Mouse (Mus musculus) bone marrow, adult 2 months (tissue): ENCODE data around the gene Wscd2. TPM values are rescaled to one million over a fixed set of nuclear protein-coding genes. Genes with fewer than 3 reads are reported as not detected.

Source experiments
- H3K27ac ChIP-seq: fragments of 200-500 bp; 2 replicates; pipeline ENCODE4 v1.5.1; 2012; ENCODE audit warnings: low read depth, mild to moderate bottlenecking, control low read depth, inconsistent platforms, low read length; ENCODE audit not compliant: control insufficient read depth, poor library complexity, insufficient read depth
- H3K4me1 ChIP-seq: fragments of 200-500 bp; 2 replicates; pipeline ENCODE4 v1.6.1; 2011; ENCODE audit warnings: low read length; ENCODE audit not compliant: control insufficient read depth, insufficient read depth
- H3K4me3 ChIP-seq: fragments of 200-500 bp; replicated peaks from 2 replicates; pipeline ENCODE3; 2011; ENCODE audit warnings: mild to moderate bottlenecking, low read depth, low read length, control low read depth; ENCODE audit not compliant: control insufficient read depth
- CTCF ChIP-seq: fragments of 200-500 bp; IDR thresholded peaks from 2 replicates; pipeline ENCODE4 v1.5.1; 2011; ENCODE audit warnings: low read length, control low read depth; ENCODE audit not compliant: control insufficient read depth, insufficient read depth
- POLR2A ChIP-seq: fragments of 200-500 bp; IDR thresholded peaks from 2 replicates; pipeline ENCODE4 v1.6.1; 2011; ENCODE audit warnings: low read depth, mild to moderate bottlenecking, control low read depth, low read length, borderline replicate concordance; ENCODE audit not compliant: control insufficient read depth
- WGBS: fragments of 180-500 bp; shearing (Covaris S2); methylation state at CpG from one replicate; pipeline ENCODE4 v1.1.7; 2018; 5-methylcytosine and 5-hydroxymethylcytosine counted together
- polyA plus RNA-seq: library from polyadenylated mRNA; stranded (reverse); fragments of >200 nt; gene quantifications from 2 replicates; pipeline ENCODE4 v1.2.4, GENCODE M21; 2011; ENCODE audit warnings: low replicate concordance; ENCODE audit not compliant: missing spikeins, insufficient read depth, insufficient read length

Gene Wscd2
- polyA plus RNA-seq, 1 experiment = 0.30 TPM

DNA sequence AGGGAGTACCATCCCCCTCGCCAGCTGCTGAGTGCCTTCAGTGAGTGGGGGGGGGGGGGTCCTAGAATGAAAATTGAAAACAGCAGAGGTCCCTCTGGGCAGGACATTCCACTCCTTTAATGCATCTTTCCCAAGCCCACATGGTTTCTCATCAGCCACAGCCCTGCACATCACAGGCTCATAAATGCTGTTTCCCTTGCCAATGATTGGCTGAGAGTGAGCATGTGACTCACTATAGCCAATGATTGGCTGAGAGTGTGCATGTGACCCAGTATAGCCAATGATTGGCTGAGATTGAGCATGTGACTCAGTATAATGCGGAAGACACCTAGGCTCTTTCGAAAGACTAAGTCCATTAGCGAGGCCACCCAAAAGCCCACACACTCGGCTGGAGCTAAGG is 20.9 kb upstream of the Wscd2 start:
- Histone ChIP-seq H3K4me1 (no peaks in the 10 kb centered on the region), H3K4me3 (no peak overlapping the region), H3K27ac (no peak overlapping the region)
- WGBS = 77% methylated on average over 5 of the region's 5 CpGs
- no peak for TF ChIP-seq POLR2A
- TF ChIP-seq CTCF = no peak

DNA sequence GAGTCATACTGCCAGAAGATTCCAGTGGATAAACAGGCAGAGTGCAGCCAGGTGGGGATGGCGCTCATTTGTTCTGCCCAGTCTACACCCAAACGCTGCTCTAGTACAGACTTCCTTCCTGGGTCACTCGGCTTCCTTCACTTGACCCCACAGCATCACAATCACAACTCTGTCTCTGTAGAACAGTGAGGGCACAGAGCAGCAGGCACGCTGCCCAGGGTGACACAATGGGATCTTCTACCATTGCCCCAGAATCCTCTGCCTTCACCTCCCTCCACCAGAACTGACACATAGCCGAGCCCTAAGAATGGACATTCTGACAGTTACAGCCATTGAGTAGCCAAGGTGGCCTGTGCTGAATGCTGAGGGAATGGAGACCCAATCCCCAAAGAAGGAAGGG is 20.3 kb upstream of the Wscd2 start:
- Histone ChIP-seq H3K4me1 (no peaks in the 10 kb centered on the region), H3K27ac (no peak overlapping the region), H3K4me3 (no peak overlapping the region)
- 67% methylated on average over 5 of the region's 5 CpGs for WGBS
- TF ChIP-seq CTCF (no peak), POLR2A (no peak)

DNA sequence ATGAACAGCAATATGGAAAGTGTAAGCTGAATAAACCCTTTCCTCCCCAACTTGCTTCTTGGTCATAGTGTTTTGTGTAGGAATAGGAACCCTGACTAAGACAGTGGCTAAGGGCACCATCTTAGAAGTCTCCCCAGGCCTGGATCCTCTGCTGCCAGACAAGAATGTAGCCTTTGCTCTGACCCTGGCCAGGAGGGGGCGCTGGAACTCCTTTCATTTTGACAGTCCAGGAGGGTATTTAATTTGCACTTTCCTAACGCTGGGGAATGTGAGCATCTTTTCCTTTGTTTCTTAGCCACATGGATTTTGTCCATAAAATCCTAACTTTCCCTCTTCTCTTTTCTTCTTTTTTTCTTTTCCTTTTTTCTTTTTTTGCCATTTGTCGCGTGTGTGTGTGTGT is 18.7 kb upstream of the Wscd2 start:
- 35% methylated on average over 4 of the region's 4 CpGs for WGBS
- Histone ChIP-seq H3K27ac (no peak overlapping the region), H3K4me3 (no peak overlapping the region), H3K4me1 (no peaks in the 10 kb centered on the region)
- TF ChIP-seq POLR2A (no peak), CTCF (peak; percentile 68)

DNA sequence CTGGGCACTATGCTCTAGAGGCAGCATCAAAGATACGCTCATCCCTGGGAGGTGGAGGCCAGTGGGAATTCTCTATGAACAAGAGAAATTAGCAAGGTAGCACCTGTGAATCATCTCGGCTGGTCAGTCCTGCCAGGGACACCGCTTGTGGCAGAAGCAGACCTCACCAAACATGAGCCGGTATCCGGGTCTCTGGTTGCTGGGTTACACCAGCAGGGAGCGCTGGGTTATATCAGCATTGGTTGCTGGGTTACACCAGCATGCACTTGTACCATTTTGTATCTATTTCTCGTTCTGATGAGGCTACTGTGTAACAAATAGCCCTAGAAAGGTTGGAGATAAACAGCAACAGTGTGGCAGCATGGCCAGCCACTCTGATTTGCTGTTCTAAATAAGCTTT is 17.8 kb upstream of the Wscd2 start:
- no peaks in the 10 kb centered on the region for H3K4me1 ChIP-seq
- TF ChIP-seq CTCF (no peak), POLR2A (no peak)
- H3K27ac ChIP-seq = no peak overlapping the region
- WGBS = 55% methylated on average over 7 of the region's 7 CpGs
- H3K4me3 ChIP-seq = no peak overlapping the region

DNA sequence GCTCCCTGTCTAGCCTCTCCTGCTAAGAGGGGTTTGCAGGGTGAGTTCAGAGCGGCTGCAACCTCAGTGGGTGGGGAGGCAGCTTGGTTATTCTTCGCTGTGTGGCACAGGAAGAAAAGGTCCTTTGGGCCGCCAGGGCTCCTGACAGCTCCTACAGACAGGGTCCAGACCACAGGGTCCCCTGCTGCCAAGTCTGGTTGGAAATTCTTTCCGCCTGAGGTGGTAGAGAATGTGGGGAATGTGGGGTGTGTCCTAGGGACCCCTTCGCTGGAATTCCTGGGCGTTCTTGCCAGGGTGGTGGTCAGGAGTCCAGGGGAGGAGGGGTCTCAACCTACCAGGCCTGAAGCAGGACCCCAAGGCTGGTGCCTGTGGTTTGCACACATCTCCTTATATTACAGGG is 13.3 kb upstream of the Wscd2 start:
- Histone ChIP-seq H3K27ac (no peak overlapping the region), H3K4me1 (no peaks in the 10 kb centered on the region), H3K4me3 (no peak overlapping the region)
- 50% methylated on average over 6 of the region's 6 CpGs for WGBS
- TF ChIP-seq POLR2A (no peak), CTCF (no peak)

DNA sequence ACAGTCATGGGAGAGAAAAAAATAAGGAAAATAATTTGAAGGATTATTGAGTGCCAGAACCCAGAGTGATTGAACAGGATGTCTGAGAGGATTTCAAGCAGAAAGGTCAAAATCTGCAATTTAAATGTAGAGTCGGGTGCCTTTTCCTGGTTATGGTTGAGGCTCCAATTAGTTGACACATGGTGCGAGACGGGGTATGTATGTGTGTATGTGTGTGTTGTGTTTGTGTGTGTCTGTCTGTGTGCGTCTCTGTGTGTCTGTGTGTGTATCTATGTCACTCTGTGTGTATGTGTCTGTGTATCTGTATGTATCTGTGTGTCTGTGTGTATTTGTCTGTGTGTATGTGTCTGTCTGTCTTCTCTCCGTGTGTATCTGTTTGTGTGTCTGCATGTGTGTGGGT is 11.1 kb upstream of the Wscd2 start:
- WGBS = 74% methylated on average over 5 of the region's 5 CpGs
- no peak overlapping the region for H3K4me3 ChIP-seq
- no peak overlapping the region for H3K27ac ChIP-seq
- no peak for TF ChIP-seq CTCF
- no peak for TF ChIP-seq POLR2A
- H3K4me1 ChIP-seq = no peaks in the 10 kb centered on the region

DNA sequence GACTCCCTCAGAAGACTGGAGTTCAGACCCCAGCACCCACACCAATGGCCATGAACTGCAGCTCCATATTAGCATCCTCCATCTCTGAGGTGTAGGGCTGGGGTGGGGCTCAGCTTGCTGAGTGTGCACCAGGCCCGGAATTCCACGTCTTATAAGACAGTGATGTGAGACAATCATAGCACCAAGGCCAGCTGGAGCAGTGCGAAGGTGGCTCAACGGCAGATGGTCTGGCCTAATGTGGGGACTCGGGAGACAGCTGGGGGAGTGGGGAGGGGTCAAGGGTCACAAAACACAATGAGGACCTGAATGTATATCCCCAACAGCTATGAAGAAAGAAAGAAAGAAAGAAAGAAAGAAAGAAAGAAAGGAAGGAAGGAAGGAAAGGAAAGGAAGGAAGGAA is 9.7 kb upstream of the Wscd2 start:
- no peaks in the 10 kb centered on the region for H3K4me1 ChIP-seq
- H3K4me3 ChIP-seq = no peak overlapping the region
- WGBS = 70% methylated on average over 5 of the region's 5 CpGs
- TF ChIP-seq CTCF = no peak
- no peak for TF ChIP-seq POLR2A
- no peak overlapping the region for H3K27ac ChIP-seq

DNA sequence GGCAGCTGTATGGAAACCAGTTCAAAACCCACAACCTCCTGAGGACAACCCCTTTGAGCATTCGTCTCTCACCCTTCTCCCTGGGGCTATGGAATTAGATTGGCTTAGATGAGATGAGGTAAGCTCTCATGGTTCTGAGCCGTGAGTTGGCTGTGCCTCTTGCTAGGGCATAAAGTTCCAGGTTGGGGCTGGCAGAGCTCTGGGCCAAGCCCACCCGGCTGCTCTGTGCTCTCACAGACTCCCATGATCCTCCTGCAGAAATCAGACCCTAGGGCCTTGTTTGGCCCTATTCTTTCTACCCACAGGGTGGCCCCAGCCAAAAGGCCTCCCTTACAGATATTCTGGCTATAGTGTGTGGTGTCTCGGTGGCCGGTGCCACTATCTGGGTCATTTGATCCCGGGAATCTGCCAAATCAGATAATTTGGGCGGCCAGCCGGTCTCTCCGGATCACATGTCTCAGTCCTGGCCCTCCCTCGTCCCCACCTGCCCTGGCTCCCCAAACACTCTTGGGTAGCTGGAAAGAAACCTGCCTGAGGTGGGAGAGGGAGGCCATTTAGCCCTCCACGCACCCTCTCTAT is 4.5 kb upstream of the Wscd2 start:
- TF ChIP-seq POLR2A (no peak), CTCF (no peak)
- Histone ChIP-seq H3K4me1 (no peaks in the 10 kb centered on the region), H3K27ac (no peak overlapping the region), H3K4me3 (no peak overlapping the region)
- 75% methylated on average over 11 of the region's 11 CpGs for WGBS

DNA sequence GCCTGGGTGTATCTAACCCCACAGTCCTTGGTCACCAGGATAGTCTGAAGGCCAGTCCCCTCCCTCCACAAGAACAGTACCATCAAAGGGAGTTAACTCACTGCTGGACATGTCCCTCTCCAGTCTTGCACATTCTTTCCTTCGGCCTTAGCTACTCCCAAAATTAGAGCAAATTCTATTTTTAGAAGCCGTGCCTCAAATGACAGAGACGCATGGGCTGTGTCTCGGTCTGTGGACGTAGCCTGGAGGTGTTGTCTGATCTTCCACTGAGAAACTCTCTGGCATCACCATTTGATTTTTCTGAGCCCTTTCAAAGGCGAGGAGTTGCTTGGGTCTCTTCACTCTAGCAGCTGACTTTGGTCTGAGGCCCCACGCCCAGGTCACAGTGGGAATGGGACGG is 2.3 kb upstream of the Wscd2 start:
- Histone ChIP-seq H3K27ac (no peak overlapping the region), H3K4me1 (no peaks in the 10 kb centered on the region), H3K4me3 (no peak overlapping the region)
- WGBS = 76% methylated on average over 8 of the region's 8 CpGs
- TF ChIP-seq POLR2A (no peak), CTCF (no peak)

DNA sequence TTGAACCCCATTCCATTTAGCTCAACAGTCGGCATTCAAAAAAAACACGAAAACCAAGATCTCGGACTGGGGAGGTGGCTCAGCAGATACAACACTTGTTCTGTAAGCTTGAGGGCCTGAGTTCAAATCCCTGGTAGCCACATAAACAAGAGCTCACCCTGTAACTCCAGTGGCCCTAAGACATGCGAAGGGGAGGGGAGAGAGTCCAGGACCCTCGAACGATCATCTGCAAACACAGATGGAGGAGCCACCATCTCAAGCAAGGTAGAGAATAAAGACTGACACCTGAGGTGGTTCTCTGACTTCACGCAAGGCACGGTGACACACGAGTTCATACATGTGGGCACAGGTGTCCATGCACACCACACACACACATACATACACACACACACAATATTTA is 516 bp upstream of the Wscd2 start:
- WGBS = 82% methylated on average over 9 of the region's 9 CpGs
- Histone ChIP-seq H3K27ac (no peak overlapping the region), H3K4me3 (no peak overlapping the region), H3K4me1 (no peaks in the 10 kb centered on the region)
- TF ChIP-seq CTCF (no peak), POLR2A (no peak)
